Mouse (Mus musculus) urinary bladder, postnatal 10 days (tissue): ENCODE data around the gene Cdkn3.
"Not testable (repeated sequence)": the region's sequence is repeated elsewhere in the genome, so short reads cannot be mapped to it uniquely, and the experiment has no call there.

Experiments used
- DNase-seq: peaks from one replicate; pipeline ENCODE4 v3.0.0; 2022; ENCODE audit warnings: low spot score

Cdkn3 gene

DNA sequence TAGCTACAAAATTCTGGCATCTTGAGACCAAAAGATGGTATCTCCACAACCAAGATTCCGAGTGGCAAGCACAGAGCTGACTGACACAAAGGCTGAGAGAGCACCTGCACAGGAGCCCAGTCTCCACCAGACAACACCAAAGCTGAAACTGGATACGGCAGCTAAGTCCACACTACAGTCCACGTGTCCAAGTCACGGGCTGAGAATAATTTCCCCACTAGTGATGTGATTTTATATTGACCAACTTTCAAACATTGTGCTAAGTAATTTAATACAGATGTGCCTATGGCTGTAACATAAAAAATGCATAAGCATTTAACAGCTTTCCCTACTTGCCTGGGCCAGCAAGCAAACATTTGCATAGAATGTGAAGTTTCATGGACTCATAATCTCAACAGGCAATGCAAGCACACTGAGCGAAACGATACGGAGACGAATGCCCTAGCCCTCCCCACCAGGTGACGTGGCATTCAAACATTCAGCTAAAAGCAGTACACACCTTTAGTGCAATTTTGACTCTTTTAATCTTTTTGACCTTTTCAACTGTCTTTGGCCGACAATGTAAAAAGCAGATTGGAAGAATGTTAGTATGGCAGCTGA lies 23.1 kb downstream of the Cdkn3 start:
- DNase-seq, result no peak

DNA sequence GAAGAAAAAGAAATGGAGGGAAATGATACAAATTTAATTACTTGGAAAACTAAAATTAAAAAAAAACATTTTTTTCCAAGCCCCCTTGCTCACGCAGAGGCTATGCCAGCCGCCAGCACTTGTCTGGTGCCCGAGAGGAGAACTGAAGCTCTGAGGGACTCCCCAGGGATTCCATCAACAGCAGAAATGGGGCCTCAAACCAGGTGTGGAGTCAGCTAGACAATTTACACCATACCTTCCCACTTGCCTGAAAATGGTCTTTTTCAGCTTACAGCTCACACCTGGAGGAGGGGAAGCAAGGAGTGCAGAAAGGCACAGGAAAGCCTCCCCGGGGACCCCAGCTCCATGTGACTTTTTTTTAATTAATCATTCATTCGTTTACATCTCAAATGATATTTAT lies 24.9 kb downstream of the Cdkn3 start:
- DNase-seq, result no peak

DNA sequence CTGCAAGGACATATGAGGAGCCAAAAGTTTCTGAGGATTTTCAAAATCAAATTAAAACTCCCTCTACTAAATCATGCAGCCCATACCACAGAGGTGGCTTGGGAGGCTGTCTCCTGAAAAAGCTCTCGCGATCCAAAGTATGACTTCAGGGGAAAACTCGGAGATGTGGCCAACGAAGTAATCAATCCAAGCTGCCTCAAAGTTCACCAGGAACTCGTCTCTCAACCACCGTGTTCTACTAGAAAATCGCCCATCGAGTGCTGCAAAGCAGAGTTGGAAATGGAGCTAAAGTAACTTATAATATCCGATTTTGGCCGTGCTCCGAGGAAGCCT lies 27.1 kb downstream of the Cdkn3 start:
- DNase-seq, result no peak

DNA sequence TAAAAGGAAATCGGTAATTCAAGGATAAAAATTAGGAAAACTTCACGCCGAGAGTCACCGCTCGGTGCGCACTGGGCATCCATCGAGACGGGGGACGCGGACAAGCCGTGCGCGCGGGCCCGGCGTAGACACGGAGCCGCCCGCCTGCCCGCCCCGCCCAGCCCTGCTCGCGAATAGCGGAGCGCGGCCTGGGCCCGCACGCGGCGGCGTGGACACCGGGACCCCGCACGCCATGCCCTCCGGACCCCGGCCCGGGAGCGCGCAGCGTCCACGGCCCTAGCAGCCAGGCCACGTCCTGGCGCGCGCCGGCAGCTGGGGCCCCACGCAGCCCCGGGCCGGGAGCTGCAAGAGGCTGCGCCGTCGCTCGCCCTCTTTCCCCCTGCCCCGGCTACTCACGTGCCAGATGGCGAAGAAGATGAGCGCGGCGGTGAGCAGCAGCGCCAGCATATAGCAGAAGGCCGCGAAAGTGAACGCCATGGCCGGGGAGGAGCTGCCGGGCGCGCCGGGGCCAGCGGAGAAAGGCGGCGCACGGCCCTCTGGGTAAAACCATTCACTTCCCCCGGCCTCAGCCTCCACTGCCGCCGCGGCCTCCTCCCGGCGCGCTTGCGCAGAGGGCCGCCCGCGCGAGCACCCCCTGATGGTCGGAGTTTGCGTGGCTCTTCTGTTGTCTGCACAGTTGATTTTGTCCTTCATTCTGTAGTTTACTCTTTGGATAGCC lies 27.6 kb downstream of the Cdkn3 start, which contains the start of gene Cnih1:
Gene Cnih1, minus strand, starts transcription at position 625 of the 718 bp plus-strand sequence.
- peak; percentile 48 for DNase-seq

DNA sequence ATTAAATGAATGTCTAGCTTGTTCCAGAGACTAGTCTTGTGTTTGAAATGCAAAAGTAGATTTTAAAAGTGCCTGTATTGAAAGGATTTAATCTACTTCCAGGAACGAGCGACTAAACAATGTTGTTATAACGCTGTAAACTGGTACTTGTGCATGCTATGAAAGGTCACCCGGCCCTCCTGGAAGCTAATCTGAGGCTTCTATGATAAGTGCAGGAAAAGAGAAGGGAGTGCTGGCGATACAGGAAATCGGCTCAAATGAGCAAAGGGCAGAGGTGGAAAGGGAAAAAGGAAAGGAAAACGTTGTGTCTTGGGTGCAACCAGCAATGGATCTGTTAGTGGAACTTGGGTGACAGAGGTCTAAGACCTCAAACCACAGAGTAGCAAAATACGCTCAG lies 28.2 kb downstream of the Cdkn3 start:
- DNase-seq, result no peak

DNA sequence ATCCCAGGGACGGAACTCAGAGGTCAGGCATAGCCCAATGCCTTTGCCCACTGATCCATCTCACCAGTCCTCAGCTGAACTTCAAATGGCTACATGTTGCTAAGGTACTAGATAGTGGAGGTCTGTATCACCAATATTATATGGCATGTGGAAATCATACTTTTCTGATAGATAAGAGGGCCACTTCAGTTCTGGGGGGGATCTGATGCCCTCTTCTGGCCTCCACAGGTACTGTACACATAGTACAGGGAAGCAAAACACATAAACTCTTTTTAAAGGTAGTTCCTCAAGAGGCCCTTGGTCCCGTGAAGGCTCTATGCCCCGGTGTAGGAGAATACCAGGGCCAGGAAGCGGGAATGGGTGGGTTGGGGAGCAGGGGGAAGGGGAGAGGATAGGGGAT lies 30.0 kb downstream of the Cdkn3 start:
- DNase-seq, result no peak

DNA sequence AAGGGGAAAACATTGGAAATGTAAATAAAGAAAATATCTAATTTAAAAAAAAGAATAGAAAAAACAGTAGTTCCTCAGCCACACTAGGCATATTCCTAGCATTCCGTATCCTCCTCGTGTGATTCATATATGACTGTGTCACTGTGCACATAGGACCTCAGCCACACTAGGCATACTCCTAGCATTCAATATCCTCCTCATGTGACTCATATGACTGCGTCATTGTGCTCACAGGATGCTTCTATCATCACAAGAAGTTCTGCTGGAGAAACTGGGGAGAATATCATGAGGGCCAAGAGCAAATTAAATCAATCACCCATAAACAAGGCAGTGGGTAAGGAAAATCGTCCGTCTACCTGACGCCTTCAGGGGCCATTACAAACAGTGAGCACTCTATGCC lies 30.4 kb downstream of the Cdkn3 start:
- DNase-seq, result no peak

DNA sequence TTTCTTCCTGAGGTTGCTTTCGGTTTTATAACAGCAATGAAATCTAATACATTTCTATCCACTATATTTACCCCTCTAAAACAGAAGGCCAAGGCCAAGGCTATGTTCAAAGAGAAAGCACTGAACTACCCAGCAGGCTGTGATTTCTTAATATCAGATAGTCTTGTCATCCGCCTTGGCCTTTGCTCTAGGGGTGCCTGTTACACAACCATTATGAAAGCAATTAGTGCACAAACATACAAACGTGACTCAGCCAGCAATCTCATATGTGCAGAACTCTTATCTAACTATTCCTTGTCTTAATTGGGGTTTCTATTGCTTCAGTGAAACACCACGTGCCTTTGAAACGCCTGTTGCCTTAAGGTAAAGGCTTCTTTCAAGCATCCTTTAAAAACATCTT lies 33.8 kb downstream of the Cdkn3 start:
- DNase-seq, result no peak

DNA sequence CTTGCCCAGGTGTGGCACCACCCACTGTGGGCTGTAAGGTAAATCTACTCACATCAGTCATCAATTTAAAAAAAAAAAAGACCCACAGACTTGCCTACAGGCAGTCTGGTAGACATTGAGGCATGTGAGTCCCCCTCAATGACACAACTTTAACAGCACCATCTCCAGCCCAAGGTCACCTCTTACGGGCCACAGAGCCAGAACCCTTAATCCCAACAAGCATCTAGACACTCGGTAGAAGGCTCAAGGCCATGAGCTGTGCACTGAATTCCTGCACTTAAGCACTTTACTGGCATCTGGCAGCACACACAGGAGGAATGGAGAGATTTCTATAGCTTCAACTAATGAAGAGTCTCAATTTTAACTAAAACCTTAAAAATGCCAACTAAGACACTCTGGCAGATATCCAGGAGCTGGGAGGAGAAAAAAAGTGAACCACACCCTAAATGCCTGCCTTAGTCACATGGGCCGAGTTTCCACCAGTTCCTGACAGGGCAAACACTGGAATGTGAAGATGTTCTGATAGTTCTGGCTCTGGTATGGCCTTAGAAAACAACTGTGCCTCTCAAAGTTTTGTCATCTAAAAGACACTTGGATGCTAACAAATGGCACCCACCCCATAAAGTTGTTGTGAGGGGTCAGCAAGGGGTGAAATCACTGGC lies 40.5 kb downstream of the Cdkn3 start:
- no peak for DNase-seq

DNA sequence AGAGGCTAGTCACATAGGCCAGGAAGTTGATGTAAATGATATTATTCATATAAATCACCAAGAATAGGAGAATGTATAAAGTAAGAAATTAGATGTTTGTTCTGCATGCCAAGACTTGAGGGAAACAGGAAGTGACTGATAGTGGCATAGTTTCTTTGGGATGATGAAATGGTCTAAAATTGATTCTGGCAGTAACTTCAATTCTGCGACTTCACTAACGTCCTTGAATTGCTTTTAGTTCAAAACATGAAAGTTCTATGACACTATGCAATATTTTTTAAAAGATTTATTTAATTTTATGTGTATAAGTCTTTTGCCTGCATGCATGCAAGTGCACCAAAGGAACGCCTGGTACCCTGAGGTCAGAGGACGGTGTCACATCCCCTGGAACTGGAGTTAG lies 42.9 kb downstream of the Cdkn3 start:
- DNase-seq, result no peak

DNA sequence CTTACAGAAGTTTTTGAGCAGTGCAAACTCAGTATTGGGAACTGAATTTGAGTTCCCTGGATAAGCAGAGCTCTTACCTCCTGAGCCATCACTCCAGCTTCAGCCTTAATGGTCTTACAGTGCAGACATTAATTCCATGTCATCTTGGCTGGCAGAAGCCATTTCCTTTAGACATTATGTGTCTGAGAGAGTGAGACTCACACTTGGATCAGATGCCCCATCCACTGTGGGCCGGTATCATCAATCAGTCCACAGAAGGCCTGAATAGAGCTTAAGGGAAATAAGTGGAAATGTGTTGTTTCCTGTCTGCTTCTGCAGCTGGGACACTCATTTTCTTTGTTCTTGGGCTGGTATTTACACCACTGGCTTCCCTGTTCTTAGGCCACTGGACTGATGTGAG lies 43.5 kb downstream of the Cdkn3 start:
- DNase-seq, result no peak

DNA sequence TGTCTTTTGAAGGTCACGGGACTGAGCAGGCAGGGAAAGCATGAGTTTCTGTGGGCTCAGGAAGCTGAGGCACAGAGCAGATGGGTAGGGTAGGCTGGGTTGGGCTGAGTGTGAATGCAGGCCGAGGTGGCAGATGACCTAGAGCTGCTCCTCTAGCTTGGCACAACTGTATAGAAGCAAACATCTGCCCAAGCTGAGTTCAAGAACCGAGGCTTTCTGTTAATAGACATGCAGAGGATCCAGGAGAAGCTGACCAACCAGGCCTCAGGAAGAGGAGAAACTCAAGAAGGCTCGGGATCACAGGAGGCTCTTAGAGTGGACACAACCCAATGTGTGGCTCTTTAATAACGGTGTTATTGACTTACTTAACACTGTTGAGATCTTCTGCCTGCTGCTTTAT lies 45.8 kb downstream of the Cdkn3 start:
- DNase-seq, result no peak

DNA sequence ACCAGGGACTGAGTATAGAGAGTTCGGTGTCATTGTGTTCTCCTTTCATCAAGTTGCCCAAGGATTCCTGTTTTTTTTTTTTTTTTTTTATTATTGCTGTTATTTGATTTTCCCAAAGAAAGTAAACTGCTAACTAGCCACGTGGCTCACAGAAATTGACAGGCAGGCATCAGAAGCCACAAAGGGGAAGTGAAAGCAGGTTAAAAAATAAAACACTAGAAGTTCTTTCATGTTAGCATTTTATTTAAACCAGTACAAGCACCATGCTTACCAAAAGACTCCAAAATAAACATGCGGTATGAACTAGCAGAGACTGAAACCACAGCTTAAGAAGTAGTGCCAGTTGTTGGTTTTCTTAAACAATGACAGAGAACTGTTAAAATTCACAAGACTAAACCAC lies 47.6 kb downstream of the Cdkn3 start:
- no peak for DNase-seq

DNA sequence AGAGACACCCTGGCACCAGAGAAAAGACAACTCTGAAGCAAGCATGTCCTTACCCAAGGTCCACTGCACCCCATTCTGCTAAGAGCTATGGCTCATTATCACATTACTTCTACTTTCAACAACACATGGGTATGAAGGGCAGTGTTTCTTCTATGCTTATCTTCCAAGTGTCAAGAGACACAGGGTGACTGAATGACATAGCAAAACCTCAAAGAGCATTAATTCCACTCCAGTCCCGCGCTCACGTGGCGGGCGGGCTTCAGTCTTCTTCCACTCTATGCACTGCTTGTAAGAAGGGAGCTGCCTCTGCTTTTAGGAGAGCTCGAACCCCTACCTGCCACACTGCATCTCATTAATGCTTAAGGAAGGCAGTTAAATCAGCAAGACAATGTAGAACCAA lies 55.3 kb downstream of the Cdkn3 start:
- DNase-seq, result no peak

DNA sequence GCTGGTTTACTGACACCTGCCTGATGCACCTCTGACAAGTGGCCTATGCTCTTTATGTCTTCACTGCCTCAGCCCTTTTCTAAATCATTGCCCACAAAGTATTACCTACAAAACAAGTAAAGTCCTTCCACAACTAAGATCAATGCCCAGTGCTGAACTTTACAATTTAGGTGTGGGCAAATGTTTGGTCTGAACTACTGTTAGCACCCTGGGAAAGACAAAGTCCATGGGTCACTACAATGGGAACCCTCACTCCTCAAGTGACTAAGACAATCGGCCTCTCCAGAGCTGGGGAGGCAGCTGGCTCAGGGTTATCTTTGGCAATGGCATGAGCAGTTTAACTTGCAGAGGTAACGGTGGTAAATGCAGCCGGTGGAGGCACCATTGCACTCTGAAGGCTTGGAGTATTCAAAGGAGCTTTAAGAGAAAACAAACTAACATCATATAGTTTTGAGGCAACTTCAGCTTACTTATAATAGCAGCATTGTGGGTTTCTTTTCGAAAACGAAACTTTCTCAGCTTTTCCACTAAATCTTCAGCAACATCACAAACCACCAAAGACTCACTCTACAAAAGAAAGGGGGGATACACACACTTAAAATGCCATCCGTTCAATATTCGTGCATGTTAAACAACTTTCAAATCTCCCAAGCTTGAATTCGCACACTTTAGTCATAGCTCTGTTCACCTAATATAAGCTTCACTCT lies 56.7 kb downstream of the Cdkn3 start:
- no peak for DNase-seq

DNA sequence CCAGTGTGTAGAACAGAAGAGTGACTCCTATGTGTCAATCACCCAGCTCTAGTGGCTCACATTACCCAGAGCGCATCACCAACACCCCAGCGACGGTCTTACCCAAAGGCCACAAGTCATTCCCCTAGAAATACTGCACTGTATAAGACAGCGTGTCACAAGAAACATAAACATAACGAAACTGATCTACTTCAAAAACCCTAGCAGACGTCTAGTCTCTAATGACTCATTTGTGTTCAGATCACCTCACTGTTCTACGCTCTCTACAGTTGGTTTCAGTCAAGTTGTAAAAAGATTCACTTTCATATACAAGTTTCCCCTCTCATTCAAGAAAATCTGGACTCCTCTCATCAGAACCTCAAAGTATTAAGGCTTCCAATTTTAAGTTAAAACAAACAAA lies 58.4 kb downstream of the Cdkn3 start:
- DNase-seq, result no peak

DNA sequence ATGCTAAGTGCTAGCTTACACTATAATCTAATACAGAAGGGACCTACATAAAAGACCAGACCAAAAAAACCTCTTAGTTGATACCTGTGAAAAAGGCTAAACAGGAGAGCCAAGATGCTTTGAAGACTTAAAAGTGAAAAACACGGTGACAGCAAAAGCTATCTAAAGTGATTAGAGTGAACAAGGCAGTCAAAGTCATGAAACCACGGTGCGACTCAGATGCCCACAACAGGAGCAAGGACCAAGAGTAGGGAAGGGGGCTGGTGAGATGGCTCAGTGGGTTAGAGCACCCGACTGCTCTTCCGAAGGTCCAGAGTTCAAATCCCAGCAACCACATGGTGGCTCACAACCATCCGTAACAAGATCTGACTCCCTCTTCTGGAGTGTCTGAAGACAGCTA lies 59.6 kb downstream of the Cdkn3 start:
- not testable (repeated sequence) for DNase-seq
